Comparison of ENCODE assay signal across 8 mouse cellular contexts in genomic region chr2:161108085-161108927, GRCm38 (mm10). TPM values are rescaled to one million over a fixed set of nuclear protein-coding genes. Genes with fewer than 3 reads are reported as not detected.
A peak's percentile ranks its signal among the peaks of the same experiment; 100 is the strongest.
DNase-seq lines count a peak whose midpoint lies in the region; ATAC-seq and TF ChIP-seq lines count a peak whose summit lies in the region.

No protein-coding gene starts in this region.

- TF ChIP-seq EP300 in MEL (IDR thresholded peaks at IDR 0.05; ENCODE audit: low read depth in 1 of 2, low read length in 2 of 2) = no peak

- peak overlapping the region; percentile 96 for H3K9ac ChIP-seq in MEL (ENCODE audit: control insufficient read depth, low read depth, low read length, poor library complexity, severe bottlenecking)
- peak overlapping the region; percentile 91 for H3K9ac ChIP-seq in intestine, postnatal 0 days (ENCODE audit: low read depth, low read length)
- peak overlapping the region; percentile 97 for H3K9ac ChIP-seq in liver, embryonic 12.5 days

- no peaks in the 10 kb centered on the region for H3K9me3 ChIP-seq in MEL (replicated peaks; ENCODE audit: insufficient read depth, low read length)
- H3K9me3 ChIP-seq in intestine, postnatal 0 days (ENCODE audit: control insufficient read depth) = no peaks in the 10 kb centered on the region
- H3K9me3 ChIP-seq in liver, embryonic 12.5 days (replicated peaks) = no peaks in the 10 kb centered on the region

- H3K27ac ChIP-seq in MEL (ENCODE audit: control insufficient read depth, low read depth, low read length) = peak overlapping the region; percentile 94
- H3K27ac ChIP-seq in intestine, postnatal 0 days (ENCODE audit: low read depth, low read length) = peak overlapping the region; percentile 93
- H3K27ac ChIP-seq in liver, embryonic 12.5 days = peak overlapping the region; percentile 93

- WGBS in intestine, postnatal 0 days = under 1% methylated on average over 47 of the region's 77 CpGs
- WGBS in liver, embryonic 12.5 days (ENCODE audit: insufficient replicate concordance) = 1% methylated on average over 72 of the region's 77 CpGs

- TF ChIP-seq POLR2A in MEL (IDR thresholded peaks at IDR 0.05; ENCODE audit: control insufficient read depth in 1 of 2, insufficient read depth in 1 of 2, low read depth in 1 of 2, low read length in 2 of 2, poor library complexity in 1 of 2) = no peak
- no peak for TF ChIP-seq POLR2A in myocyte (IDR thresholded peaks at IDR 0.05; ENCODE audit: insufficient read length, low read depth)

- H3K4me3 ChIP-seq in MEL (ENCODE audit: control insufficient read depth in 1 of 2, insufficient read depth in 1 of 2, low read depth in 2 of 2, low read length in 2 of 2) = peak overlapping the region; percentile 87 to 95
- peak overlapping the region; percentile 87 for H3K4me3 ChIP-seq in intestine, postnatal 0 days (ENCODE audit: low read depth, low read length)
- peak overlapping the region; percentile 99 for H3K4me3 ChIP-seq in liver, embryonic 12.5 days
- peak overlapping the region; percentile 29 for H3K4me3 ChIP-seq in myocyte

- TF ChIP-seq RAD21 in MEL (IDR thresholded peaks at IDR 0.05; ENCODE audit: low read depth, low read length) = no peak

- H3K27me3 ChIP-seq in MEL (ENCODE audit: control insufficient read depth in 1 of 2, insufficient read depth in 2 of 2, low read length in 2 of 2) (no peaks in the 10 kb centered on the region; a peak in 1 of 4 replicates), myocyte (ENCODE audit: control insufficient read depth, insufficient read depth, insufficient read length) (no peaks in the 10 kb centered on the region)
- no peaks in the 10 kb centered on the region for H3K27me3 ChIP-seq in intestine, postnatal 0 days (replicated peaks; ENCODE audit: control insufficient read depth, insufficient read depth, low read length)
- no peaks in the 10 kb centered on the region for H3K27me3 ChIP-seq in liver, embryonic 12.5 days (replicated peaks)

- peak overlapping the region; percentile 66 for H3ac ChIP-seq in myocyte (ENCODE audit: control insufficient read depth, insufficient read length)

- H3K4me1 ChIP-seq in MEL (ENCODE audit: control insufficient read depth in 1 of 2, insufficient read depth in 2 of 2, low read length in 2 of 2) = peaks cover 6 to 9% of the 10 kb centered on the region in 2 experiments
- no peaks in the 10 kb centered on the region for H3K4me1 ChIP-seq in intestine, postnatal 0 days (replicated peaks; ENCODE audit: control insufficient read depth, insufficient read depth, low read length)
- H3K4me1 ChIP-seq in liver, embryonic 12.5 days = peaks cover 30% of the 10 kb centered on the region

- peak; percentile 21 for ATAC-seq in granulocyte monocyte progenitor cell, adult 5-6 weeks (replicated peaks; ENCODE audit: poor library complexity, severe bottlenecking)
- ATAC-seq in intestine, postnatal 0 days = peak; percentile 64
- peak; percentile 68 for ATAC-seq in liver, embryonic 12.5 days

- peaks cover 28% of the 10 kb centered on the region for H3K79me2 ChIP-seq in MEL (ENCODE audit: control insufficient read depth, insufficient read depth, low read length, poor library complexity)
- peaks cover 50% of the 10 kb centered on the region for H3K79me2 ChIP-seq in myocyte (ENCODE audit: control insufficient read depth, insufficient read depth)

- no peak for TF ChIP-seq CTCF in MEL (IDR thresholded peaks at IDR 0.05 in 2 of 3, conservative IDR thresholded peaks at IDR 0.05 in 1 of 3; ENCODE audit: control insufficient read depth in 1 of 3, insufficient read depth in 1 of 3, low read depth in 2 of 3, low read length in 3 of 3, poor library complexity in 1 of 3, severe bottlenecking in 1 of 3)
- TF ChIP-seq CTCF in intestine, postnatal 0 days (IDR thresholded peaks at IDR 0.05; ENCODE audit: low read depth) = no peak

- DNase-seq in 3134 (ENCODE audit: extremely low read depth, insufficient read length, low spot score) = peak; percentile 63
- DNase-seq in MEL (ENCODE audit: low read depth, low spot score) = peak; percentile 54
- DNase-seq in embryo, embryonic 10.5 days (ENCODE audit: low spot score) = peak; percentile 55
- peak; percentile 60 for DNase-seq in thymus, postnatal 0 days (ENCODE audit: low spot score)

- peak overlapping the region; percentile 95 for H3K4me2 ChIP-seq in intestine, postnatal 0 days (replicated peaks; ENCODE audit: low read depth)
- peak overlapping the region; percentile 97 for H3K4me2 ChIP-seq in liver, embryonic 12.5 days
- peak overlapping the region; percentile 90 for H3K4me2 ChIP-seq in myocyte (ENCODE audit: low read depth)

- H3K36me3 ChIP-seq in MEL (ENCODE audit: control insufficient read depth in 1 of 2, insufficient read depth in 2 of 2, low read length in 2 of 2) (peaks cover 0 to 12% of the 10 kb centered on the region in 2 experiments; a peak in 2 of 4 replicates), myocyte (ENCODE audit: control insufficient read depth, insufficient read depth) (no peaks in the 10 kb centered on the region)
- no peaks in the 10 kb centered on the region for H3K36me3 ChIP-seq in intestine, postnatal 0 days (ENCODE audit: control insufficient read depth, insufficient read depth)
- H3K36me3 ChIP-seq in liver, embryonic 12.5 days = no peaks in the 10 kb centered on the region

TF ChIP-seq in MEL, 35 proteins besides CTCF, POLR2A, EP300 and RAD21:
- TF ChIP-seq MXI1 (IDR thresholded peaks at IDR 0.05; ENCODE audit: low read depth, low read length) (peak; percentile 57), ZNF384 (IDR thresholded peaks at IDR 0.05; ENCODE audit: low read depth, low read length) (peak; percentile 32; the same call in 1 of the 2 replicates), CHD1 (IDR thresholded peaks at IDR 0.05; ENCODE audit: low read depth, low read length) (no peak)

TF ChIP-seq in myocyte, 11 proteins besides CTCF, POLR2A, EP300 and RAD21:
- TF ChIP-seq E2F4 (IDR thresholded peaks at IDR 0.05; ENCODE audit: insufficient read depth) (no peak), USF1 (IDR thresholded peaks at IDR 0.05; ENCODE audit: low read depth) (no peak), MYOG (IDR thresholded peaks at IDR 0.05; ENCODE audit: control insufficient read depth in 1 of 3, insufficient read depth in 1 of 3, insufficient read length in 2 of 3, low read depth in 2 of 3) (no peak), TCF3 (IDR thresholded peaks at IDR 0.05; ENCODE audit: insufficient read length, low read depth) (no peak), MAX (IDR thresholded peaks at IDR 0.05; ENCODE audit: low read depth) (no peak), SRF (IDR thresholded peaks at IDR 0.05; ENCODE audit: control insufficient read depth, insufficient read length, low read depth) (no peak), CEBPB (IDR thresholded peaks at IDR 0.05; ENCODE audit: insufficient read depth, poor library complexity, severe bottlenecking) (no peak), REST (IDR thresholded peaks at IDR 0.05; ENCODE audit: insufficient read depth, insufficient read length) (no peak), TCF12 (IDR thresholded peaks at IDR 0.05; ENCODE audit: insufficient read depth, poor library complexity, severe bottlenecking) (no peak), MYOD1 (IDR thresholded peaks at IDR 0.05; ENCODE audit: control insufficient read depth in 1 of 3, insufficient read length in 2 of 3, low read depth in 2 of 3) (no peak), POLR2AphosphoS2 (IDR thresholded peaks at IDR 0.05; ENCODE audit: insufficient read length, low read depth) (no peak)
TF ChIP-seq in myocyte: peak in this region for 0.

RNA-seq across cellular contexts. Expression of gene Chd6, which starts 0.6 kb away (rescaled TPM):
- total RNA-seq in MEL (2012; rRNA removed) = 9.7 and 11.8 TPM in 2 replicates
- polyA plus RNA-seq in MEL (2012; ENCODE audit: insufficient read depth in 1 of 2, insufficient read length in 2 of 2, low read depth in 1 of 2, low replicate concordance in 2 of 2, missing spikeins in 1 of 2) (100 to 1,000 TPM in 1 of 2 experiments, 10 to 100 TPM in 1; 15.4 to 200 TPM), myocyte (2012; fragmentation: generic; extraction: Trizol) (5.1 TPM)
- total RNA-seq in granulocyte monocyte progenitor cell, adult 5-6 weeks (2014; fragmentation: Nextera tagmentation) = 44.7 and 61.1 TPM in 2 replicates
- total RNA-seq in granulocyte monocyte progenitor cell, adult 5-6 weeks (2017) = 29.9 and 31.9 TPM in 2 replicates
- polyA plus RNA-seq in intestine, postnatal 0 days (2015; fragmentation: Nextera tagmentation; extraction: Ambion mirVana) = 8.7 and 10.1 TPM in 2 replicates
- 8.3 and 8.8 TPM in 2 replicates for polyA plus RNA-seq in liver, embryonic 12.5 days (2016; fragmentation: Nextera tagmentation; extraction: Ambion mirVana)
- 28.1 and 37.3 TPM in 2 replicates for polyA plus RNA-seq in thymus, postnatal 0 days (2015; fragmentation: Nextera tagmentation; extraction: Ambion mirVana)

Comparison
In these comparisons a context has a peak if more than half of its experiments do, and no peak if none do; other contexts are left out.
1. Peak in every context shown above with its lines: DNase-seq, ATAC-seq, H3K4me3 ChIP-seq and H3K27ac ChIP-seq.
2. H3K4me3 ChIP-seq: peak in every context shown above with its lines; median percentile 99 in liver, embryonic 12.5 days; 91 in MEL; 87 in intestine, postnatal 0 days; 29 in myocyte.